Mouse (Mus musculus): ENCODE data around the gene Cnbp. TPM values are rescaled to one million over a fixed set of nuclear protein-coding genes. Genes with fewer than 3 reads are reported as not detected.

The Cnbp gene
- polyA plus RNA-seq, 1 experiment from 2014 or later: 548 TPM

Other genes with a start within 250 kb of the Cnbp start
- 8.5 and 9.1 TPM in 2 replicates for gene Aplf, start 178.9 kb downstream of the Cnbp start, polyA plus RNA-seq (2015; fragmentation: Nextera tagmentation; extraction: Ambion mirVana)
- gene Efcc1, start 120.2 kb downstream of the Cnbp start, polyA plus RNA-seq (2015; fragmentation: Nextera tagmentation; extraction: Ambion mirVana): 6.3 and 6.6 TPM in 2 replicates
- 0.41 and 0.97 TPM in 2 replicates for gene Gp9, start 73.0 kb downstream of the Cnbp start, polyA plus RNA-seq (2015; fragmentation: Nextera tagmentation; extraction: Ambion mirVana)
- 9.4 and 11.7 TPM in 2 replicates for gene Rab43, start 38.9 kb downstream of the Cnbp start, polyA plus RNA-seq (2015; fragmentation: Nextera tagmentation; extraction: Ambion mirVana)
- gene Gm45140, start 15.3 kb downstream of the Cnbp start, polyA plus RNA-seq (2015; fragmentation: Nextera tagmentation; extraction: Ambion mirVana): 2.9 and 3.9 TPM in 2 replicates
- 24.0 and 24.4 TPM in 2 replicates for gene Isy1, start 12.3 kb downstream of the Cnbp start, polyA plus RNA-seq (2015; fragmentation: Nextera tagmentation; extraction: Ambion mirVana)
- gene Copg1, start 36.7 kb upstream of the Cnbp start, polyA plus RNA-seq (2015; fragmentation: Nextera tagmentation; extraction: Ambion mirVana): 220 and 225 TPM in 2 replicates
- 41.2 and 43.9 TPM in 2 replicates for gene Hmces, start 62.8 kb upstream of the Cnbp start, polyA plus RNA-seq (2015; fragmentation: Nextera tagmentation; extraction: Ambion mirVana)
- gene H1fx, start 130.5 kb upstream of the Cnbp start, polyA plus RNA-seq (2015; fragmentation: Nextera tagmentation; extraction: Ambion mirVana): 8.1 and 13.4 TPM in 2 replicates
- gene Rab7, start 194.2 kb upstream of the Cnbp start, polyA plus RNA-seq (2015; fragmentation: Nextera tagmentation; extraction: Ambion mirVana): 399 and 401 TPM in 2 replicates
- gene Rpn1, start 233.4 kb upstream of the Cnbp start, polyA plus RNA-seq (2015; fragmentation: Nextera tagmentation; extraction: Ambion mirVana): 325 and 351 TPM in 2 replicates

Measured in hindbrain, embryonic 16.5 days (tissue).